Mouse (Mus musculus) thymus, adult 2 months (tissue): ENCODE results near the gene Emilin2.

Source experiments
- CTCF ChIP-seq: fragments of 200-500 bp; IDR thresholded peaks from 2 replicates; pipeline ENCODE4 v1.5.1; 2012; ENCODE audit warnings: mild to moderate bottlenecking, control low read depth, low read length, moderate library complexity, borderline replicate concordance; ENCODE audit not compliant: control insufficient read depth, poor library complexity, insufficient read depth; ENCODE audit errors: extremely low read depth
- POLR2A ChIP-seq: fragments of 200-500 bp; IDR thresholded peaks from 2 replicates; pipeline ENCODE4 v1.6.1; 2012; ENCODE audit warnings: mild to moderate bottlenecking, low read length, control low read depth, moderate library complexity; ENCODE audit not compliant: control insufficient read depth, poor library complexity, insufficient read depth; ENCODE audit errors: extremely low read depth

DNA sequence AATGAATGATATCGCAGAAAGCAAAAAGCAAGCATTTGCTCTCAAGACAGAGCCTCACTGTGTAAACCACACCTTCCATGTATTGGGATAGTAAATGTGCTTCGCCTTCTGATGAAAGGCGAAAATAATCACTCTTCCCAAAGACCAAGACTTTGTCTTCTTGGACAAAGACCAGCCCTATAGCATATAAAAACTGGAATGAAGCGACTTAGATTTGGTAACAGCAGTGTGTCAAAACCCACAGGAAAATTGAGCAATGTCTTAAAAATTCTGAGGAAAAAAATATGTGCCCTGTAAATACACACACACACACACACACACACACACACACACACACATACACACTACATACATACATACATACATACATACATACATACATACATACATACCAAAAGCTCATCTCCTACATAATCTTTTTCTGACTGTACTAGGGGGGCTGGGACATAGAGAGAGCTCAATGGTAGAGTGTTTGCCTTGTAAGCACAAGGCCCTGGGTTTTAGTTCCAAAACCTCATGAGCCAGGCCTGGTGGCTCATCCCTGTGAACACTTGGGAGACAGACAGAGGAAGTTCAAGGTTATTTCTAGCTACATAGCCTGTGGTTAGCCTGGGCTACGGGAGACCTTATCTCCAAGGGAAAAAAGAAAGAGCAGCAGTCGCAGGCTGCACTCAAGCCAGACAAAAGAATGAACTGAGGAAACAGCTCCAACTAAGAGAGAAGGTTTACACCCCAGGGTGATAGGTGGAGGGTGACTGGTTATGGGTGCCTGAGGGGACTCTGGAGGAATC, 33.9 kb downstream of the Emilin2 start:
- TF ChIP-seq POLR2A (no peak), CTCF (no peak)
